Mouse (Mus musculus): ENCODE data around the gene Kcnk13. TPM values are rescaled to one million over a fixed set of nuclear protein-coding genes. Genes with fewer than 3 reads are reported as not detected.
A peak's percentile ranks its signal among the peaks of the same experiment; 100 is the strongest.

Gene Kcnk13
- polyA plus RNA-seq, 1 experiment from 2014 or later, result 0.41 TPM

GRCm38 (mm10) chr12:100079636-100080286 is 115.5 kb downstream of the Kcnk13 start:
- H3K4me1 ChIP-seq (ENCODE audit: control insufficient read depth, insufficient read depth, low read length), result no peaks in the 10 kb centered on the region
- H3K9ac ChIP-seq (replicated peaks; ENCODE audit: low read length), result no peak overlapping the region
- H3K4me3 ChIP-seq (ENCODE audit: low read depth, low read length), result no peak overlapping the region
- WGBS, result 73% methylated on average over 8 of the region's 8 CpGs
- H3K36me3 ChIP-seq (replicated peaks; ENCODE audit: control insufficient read depth, insufficient read depth, low read depth, low read length), result no peaks in the 10 kb centered on the region
- no peak for ATAC-seq (replicated peaks; ENCODE audit: insufficient number of reproducible peaks, low FRiP score, low TSS enrichment, low read depth)
- no peaks in the 10 kb centered on the region for H3K9me3 ChIP-seq (replicated peaks; ENCODE audit: control insufficient read depth, low read length)
- H3K27me3 ChIP-seq (ENCODE audit: control insufficient read depth, insufficient read depth, low read length), result no peaks in the 10 kb centered on the region
- H3K4me2 ChIP-seq (ENCODE audit: low read depth, low read length), result no peak overlapping the region
- no peak overlapping the region for H3K27ac ChIP-seq (replicated peaks; ENCODE audit: low read depth, low read length)
- DNase-seq (ENCODE audit: low spot score), result no peak

GRCm38 (mm10) chr12:100088026-100088425 is 123.7 kb downstream of the Kcnk13 start:
- DNase-seq (ENCODE audit: low spot score), result no peak
- Histone ChIP-seq H3K4me3 (ENCODE audit: low read depth, low read length) (no peak overlapping the region), H3K9ac (replicated peaks; ENCODE audit: low read length) (no peak overlapping the region), H3K27ac (replicated peaks; ENCODE audit: low read depth, low read length) (no peak overlapping the region), H3K9me3 (replicated peaks; ENCODE audit: control insufficient read depth, low read length) (no peaks in the 10 kb centered on the region), H3K36me3 (replicated peaks; ENCODE audit: control insufficient read depth, insufficient read depth, low read depth, low read length) (no peaks in the 10 kb centered on the region), H3K27me3 (ENCODE audit: control insufficient read depth, insufficient read depth, low read length) (no peaks in the 10 kb centered on the region), H3K4me2 (ENCODE audit: low read depth, low read length) (no peak overlapping the region), H3K4me1 (ENCODE audit: control insufficient read depth, insufficient read depth, low read length) (no peaks in the 10 kb centered on the region)
- 88% methylated on average over 3 of the region's 3 CpGs for WGBS
- ATAC-seq (replicated peaks; ENCODE audit: insufficient number of reproducible peaks, low FRiP score, low TSS enrichment, low read depth), result no peak

- no peak for DNase-seq (ENCODE audit: low spot score)
- Histone ChIP-seq H3K9me3 (replicated peaks; ENCODE audit: control insufficient read depth, low read length) (no peaks in the 10 kb centered on the region), H3K4me3 (ENCODE audit: low read depth, low read length) (no peak overlapping the region), H3K9ac (replicated peaks; ENCODE audit: low read length) (no peak overlapping the region), H3K36me3 (replicated peaks; ENCODE audit: control insufficient read depth, insufficient read depth, low read depth, low read length) (no peaks in the 10 kb centered on the region), H3K4me2 (ENCODE audit: low read depth, low read length) (no peak overlapping the region), H3K4me1 (ENCODE audit: control insufficient read depth, insufficient read depth, low read length) (peaks cover 2% of the 10 kb centered on the region; the same call in 1 of the 2 replicates), H3K27ac (replicated peaks; ENCODE audit: low read depth, low read length) (no peak overlapping the region), H3K27me3 (ENCODE audit: control insufficient read depth, insufficient read depth, low read length) (no peaks in the 10 kb centered on the region)
- 82% methylated on average over 5 of the region's 5 CpGs for WGBS
- no peak for ATAC-seq (replicated peaks; ENCODE audit: insufficient number of reproducible peaks, low FRiP score, low TSS enrichment, low read depth)
Observed at GRCm38 (mm10) chr12:100089265-100089664, 125.0 kb downstream of the Kcnk13 start.

- H3K9me3 ChIP-seq (replicated peaks; ENCODE audit: control insufficient read depth, low read length), result no peaks in the 10 kb centered on the region
- DNase-seq (ENCODE audit: low spot score) (no peak), ATAC-seq (replicated peaks; ENCODE audit: insufficient number of reproducible peaks, low FRiP score, low TSS enrichment, low read depth) (no peak)
- H3K4me3 ChIP-seq (ENCODE audit: low read depth, low read length), result no peak overlapping the region
- no peaks in the 10 kb centered on the region for H3K36me3 ChIP-seq (replicated peaks; ENCODE audit: control insufficient read depth, insufficient read depth, low read depth, low read length)
- H3K4me1 ChIP-seq (ENCODE audit: control insufficient read depth, insufficient read depth, low read length), result peaks cover 2% of the 10 kb centered on the region; the same call in 1 of the 2 replicates
- WGBS, result 92% methylated on average over 4 of the region's 4 CpGs
- H3K9ac ChIP-seq (replicated peaks; ENCODE audit: low read length), result no peak overlapping the region
- H3K27ac ChIP-seq (replicated peaks; ENCODE audit: low read depth, low read length), result no peak overlapping the region
- no peak overlapping the region for H3K4me2 ChIP-seq (ENCODE audit: low read depth, low read length)
- no peaks in the 10 kb centered on the region for H3K27me3 ChIP-seq (ENCODE audit: control insufficient read depth, insufficient read depth, low read length)
Observed at GRCm38 (mm10) chr12:100090750-100091149, 126.5 kb downstream of the Kcnk13 start.

GRCm38 (mm10) chr12:100093046-100093445 is 128.7 kb downstream of the Kcnk13 start:
- no peak overlapping the region for H3K4me2 ChIP-seq (ENCODE audit: low read depth, low read length)
- no peaks in the 10 kb centered on the region for H3K27me3 ChIP-seq (ENCODE audit: control insufficient read depth, insufficient read depth, low read length)
- no peak overlapping the region for H3K27ac ChIP-seq (replicated peaks; ENCODE audit: low read depth, low read length)
- H3K9ac ChIP-seq (replicated peaks; ENCODE audit: low read length), result no peak overlapping the region
- H3K4me1 ChIP-seq (ENCODE audit: control insufficient read depth, insufficient read depth, low read length), result peaks cover 2% of the 10 kb centered on the region; the same call in 1 of the 2 replicates
- H3K36me3 ChIP-seq (replicated peaks; ENCODE audit: control insufficient read depth, insufficient read depth, low read depth, low read length), result no peaks in the 10 kb centered on the region
- ATAC-seq (replicated peaks; ENCODE audit: insufficient number of reproducible peaks, low FRiP score, low TSS enrichment, low read depth), result 0 out of 2 replicates have a peak, but pooled peaks have one; percentile 14
- H3K9me3 ChIP-seq (replicated peaks; ENCODE audit: control insufficient read depth, low read length), result no peaks in the 10 kb centered on the region
- peak; percentile 56 for DNase-seq (ENCODE audit: low spot score)
- H3K4me3 ChIP-seq (ENCODE audit: low read depth, low read length), result no peak overlapping the region
- 51% methylated on average over 11 of the region's 11 CpGs for whole genome bisulfite sequencing

GRCm38 (mm10) chr12:100099971-100100706 is 135.8 kb downstream of the Kcnk13 start:
- Histone ChIP-seq H3K4me2 (ENCODE audit: low read depth, low read length) (no peak overlapping the region), H3K9ac (replicated peaks; ENCODE audit: low read length) (no peak overlapping the region), H3K9me3 (replicated peaks; ENCODE audit: control insufficient read depth, low read length) (no peaks in the 10 kb centered on the region), H3K27me3 (ENCODE audit: control insufficient read depth, insufficient read depth, low read length) (no peaks in the 10 kb centered on the region), H3K4me3 (ENCODE audit: low read depth, low read length) (no peak overlapping the region), H3K4me1 (ENCODE audit: control insufficient read depth, insufficient read depth, low read length) (no peaks in the 10 kb centered on the region), H3K36me3 (replicated peaks; ENCODE audit: control insufficient read depth, insufficient read depth, low read depth, low read length) (no peaks in the 10 kb centered on the region), H3K27ac (replicated peaks; ENCODE audit: low read depth, low read length) (no peak overlapping the region)
- DNase-seq (ENCODE audit: low spot score) (peak; percentile 1), ATAC-seq (replicated peaks; ENCODE audit: insufficient number of reproducible peaks, low FRiP score, low TSS enrichment, low read depth) (no peak)
- 38% methylated on average over 3 of the region's 3 CpGs for WGBS

- 49% methylated on average over 3 of the region's 3 CpGs for WGBS
Observed at GRCm38 (mm10) chr12:100100707-100101030, 136.4 kb downstream of the Kcnk13 start.

GRCm38 (mm10) chr12:100101651-100102050 is 137.4 kb downstream of the Kcnk13 start:
- Histone ChIP-seq H3K27me3 (ENCODE audit: control insufficient read depth, insufficient read depth, low read length) (no peaks in the 10 kb centered on the region), H3K9me3 (replicated peaks; ENCODE audit: control insufficient read depth, low read length) (no peaks in the 10 kb centered on the region), H3K4me2 (ENCODE audit: low read depth, low read length) (no peak overlapping the region), H3K4me3 (ENCODE audit: low read depth, low read length) (no peak overlapping the region), H3K36me3 (replicated peaks; ENCODE audit: control insufficient read depth, insufficient read depth, low read depth, low read length) (no peaks in the 10 kb centered on the region), H3K27ac (replicated peaks; ENCODE audit: low read depth, low read length) (no peak overlapping the region), H3K9ac (replicated peaks; ENCODE audit: low read length) (no peak overlapping the region), H3K4me1 (ENCODE audit: control insufficient read depth, insufficient read depth, low read length) (no peaks in the 10 kb centered on the region)
- no peak for DNase-seq (ENCODE audit: low spot score)
- ATAC-seq (replicated peaks; ENCODE audit: insufficient number of reproducible peaks, low FRiP score, low TSS enrichment, low read depth), result no peak
- whole genome bisulfite sequencing, result 76% methylated on average over 3 of the region's 3 CpGs

More at GRCm38 (mm10) chr12:100100707-100101030, 136.4 kb downstream of the Kcnk13 start:
- H3K27ac ChIP-seq (replicated peaks; ENCODE audit: low read depth, low read length), result no peak overlapping the region
- no peak overlapping the region for H3K4me2 ChIP-seq (ENCODE audit: low read depth, low read length)
- H3K9me3 ChIP-seq (replicated peaks; ENCODE audit: control insufficient read depth, low read length), result no peaks in the 10 kb centered on the region
- ATAC-seq (replicated peaks; ENCODE audit: insufficient number of reproducible peaks, low FRiP score, low TSS enrichment, low read depth) (no peak), DNase-seq (ENCODE audit: low spot score) (no peak)
- H3K27me3 ChIP-seq (ENCODE audit: control insufficient read depth, insufficient read depth, low read length), result no peaks in the 10 kb centered on the region
- H3K9ac ChIP-seq (replicated peaks; ENCODE audit: low read length), result no peak overlapping the region
- H3K4me3 ChIP-seq (ENCODE audit: low read depth, low read length), result no peak overlapping the region
- H3K4me1 ChIP-seq (ENCODE audit: control insufficient read depth, insufficient read depth, low read length), result no peaks in the 10 kb centered on the region
- H3K36me3 ChIP-seq (replicated peaks; ENCODE audit: control insufficient read depth, insufficient read depth, low read depth, low read length), result no peaks in the 10 kb centered on the region

Data from embryonic facial prominence, embryonic 11.5 days (tissue).